Mouse (Mus musculus): ENCODE measurements around the gene Tmem229a.

DNA sequence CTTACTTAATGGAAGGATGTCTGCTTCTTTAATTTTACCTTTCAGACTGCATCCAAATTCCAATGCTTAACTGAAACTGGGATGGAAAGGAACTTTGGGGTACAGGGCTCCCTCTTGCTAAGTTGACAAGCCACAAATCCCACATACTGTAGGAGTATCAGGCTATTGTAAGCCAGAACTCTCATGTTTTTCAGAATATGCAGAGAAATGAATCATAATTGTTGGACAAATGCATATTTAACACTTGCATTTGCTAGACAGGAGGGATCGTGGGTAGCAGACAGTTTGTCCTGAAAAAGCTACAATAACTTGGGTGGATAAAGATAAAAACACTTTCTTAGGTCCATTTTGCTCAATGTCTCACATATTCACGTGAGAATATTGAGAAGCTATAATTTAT lies 37.7 kb upstream of the Tmem229a start:
- no peak for TF ChIP-seq USF1 (IDR thresholded peaks at IDR 0.05; ENCODE audit: low read depth, low read length)
- TF ChIP-seq POLR2A (IDR thresholded peaks at IDR 0.05; ENCODE audit: control insufficient read depth in 1 of 2, insufficient read depth in 1 of 2, low read depth in 1 of 2, low read length in 2 of 2, poor library complexity in 1 of 2) = no peak
- no peak for TF ChIP-seq MEF2A (IDR thresholded peaks at IDR 0.05; ENCODE audit: extremely low read depth, insufficient replicate concordance, low read depth, low read length, poor library complexity, severe bottlenecking)
- TF ChIP-seq EP300 (IDR thresholded peaks at IDR 0.05; ENCODE audit: low read depth in 1 of 2, low read length in 2 of 2) = no peak
- TF ChIP-seq TCF12 (IDR thresholded peaks at IDR 0.05; ENCODE audit: low read depth, low read length) = no peak
- no peak for TF ChIP-seq CTCF (IDR thresholded peaks at IDR 0.05 in 2 of 3, conservative IDR thresholded peaks at IDR 0.05 in 1 of 3; ENCODE audit: control insufficient read depth in 1 of 3, insufficient read depth in 1 of 3, low read depth in 2 of 3, low read length in 3 of 3, poor library complexity in 1 of 3, severe bottlenecking in 1 of 3)

Data from MEL (cell line).